Mouse (Mus musculus) kidney, postnatal 10 days (tissue): ENCODE measurements at regions not wholly inside any gene's neighbourhood (a gene's known extent, or its start where the extent isn't known, plus 50 kb on each side); places are given as distances from the start of the nearest gene placed in this dataset.

Experiments
- DNase-seq: peaks from one replicate; pipeline ENCODE4 v3.0.0; 2021; ENCODE audit warnings: mixed read lengths

DNA sequence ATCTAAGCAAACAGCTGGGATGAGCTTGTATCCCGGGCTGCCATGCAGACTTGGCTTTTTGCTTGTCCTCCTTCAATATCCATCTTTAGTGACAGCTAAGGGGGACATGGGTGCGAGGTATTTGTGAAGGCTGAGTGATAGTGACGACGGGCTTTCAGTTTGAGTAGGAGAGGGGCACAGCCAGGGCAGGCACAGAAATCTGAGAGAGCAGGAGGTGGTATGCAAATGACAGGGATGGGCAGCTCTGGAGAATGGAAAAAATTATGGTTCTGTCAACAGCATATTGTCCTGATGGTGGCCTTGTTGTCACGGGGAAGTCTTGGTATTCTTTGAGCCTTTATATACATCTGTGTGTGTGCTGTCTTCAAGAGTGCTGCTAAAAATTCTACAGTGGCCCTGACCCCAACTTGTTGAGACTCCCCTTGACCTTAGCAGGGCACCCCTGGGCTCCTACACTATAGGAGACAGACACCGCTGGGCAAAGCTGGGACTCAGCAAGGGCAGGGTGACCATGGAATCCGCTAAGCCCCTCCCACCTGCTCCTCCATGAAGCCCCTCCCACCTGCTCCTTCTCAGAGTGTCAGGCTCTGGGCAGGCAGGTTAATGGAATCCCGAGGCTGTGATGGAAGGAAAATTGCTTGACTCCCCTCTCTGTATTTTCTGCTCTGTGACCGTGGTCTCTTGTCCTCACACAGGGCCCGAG, 156.1 kb downstream of the Matn1 start:
- DNase-seq = peak; percentile 27

DNA sequence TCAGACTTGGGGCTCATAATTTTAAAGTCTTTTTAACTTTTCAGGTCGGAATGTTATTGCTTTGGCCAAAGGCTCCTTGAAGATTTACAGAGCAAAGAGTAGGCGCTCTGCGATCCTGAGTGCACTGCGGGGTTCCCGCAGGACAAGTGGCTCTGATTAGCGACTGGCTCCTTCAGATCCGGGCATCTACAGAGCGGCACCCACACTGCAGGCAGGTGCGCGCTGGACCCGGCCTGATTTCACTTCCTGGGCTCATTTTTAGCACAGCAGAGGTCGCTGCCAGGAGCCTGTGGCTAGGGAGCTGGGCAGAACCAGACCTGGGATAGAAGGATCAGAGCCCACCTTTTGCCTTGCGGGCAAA, 156.6 kb downstream of the Matn1 start:
- DNase-seq = no peak

DNA sequence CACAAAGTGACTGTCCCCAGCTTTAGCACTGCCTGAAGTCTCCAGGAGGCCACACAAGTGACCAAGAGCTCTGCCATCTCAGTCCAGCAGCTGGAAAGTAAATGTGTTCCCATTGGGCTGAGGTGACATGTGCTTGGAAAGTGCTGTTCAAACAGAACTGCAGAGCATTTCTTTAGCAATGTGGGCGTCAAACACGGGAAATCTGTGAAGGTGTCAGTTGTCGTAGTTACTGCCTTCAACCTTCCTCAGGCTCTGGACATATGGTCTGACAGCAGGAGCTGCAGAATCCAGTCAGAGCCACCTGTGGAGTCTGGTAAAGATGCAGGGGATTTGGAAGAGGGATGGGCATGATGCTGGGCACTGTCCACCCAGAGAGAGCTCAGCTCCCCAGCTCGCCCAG, 158.0 kb downstream of the Matn1 start:
- DNase-seq = no peak

DNA sequence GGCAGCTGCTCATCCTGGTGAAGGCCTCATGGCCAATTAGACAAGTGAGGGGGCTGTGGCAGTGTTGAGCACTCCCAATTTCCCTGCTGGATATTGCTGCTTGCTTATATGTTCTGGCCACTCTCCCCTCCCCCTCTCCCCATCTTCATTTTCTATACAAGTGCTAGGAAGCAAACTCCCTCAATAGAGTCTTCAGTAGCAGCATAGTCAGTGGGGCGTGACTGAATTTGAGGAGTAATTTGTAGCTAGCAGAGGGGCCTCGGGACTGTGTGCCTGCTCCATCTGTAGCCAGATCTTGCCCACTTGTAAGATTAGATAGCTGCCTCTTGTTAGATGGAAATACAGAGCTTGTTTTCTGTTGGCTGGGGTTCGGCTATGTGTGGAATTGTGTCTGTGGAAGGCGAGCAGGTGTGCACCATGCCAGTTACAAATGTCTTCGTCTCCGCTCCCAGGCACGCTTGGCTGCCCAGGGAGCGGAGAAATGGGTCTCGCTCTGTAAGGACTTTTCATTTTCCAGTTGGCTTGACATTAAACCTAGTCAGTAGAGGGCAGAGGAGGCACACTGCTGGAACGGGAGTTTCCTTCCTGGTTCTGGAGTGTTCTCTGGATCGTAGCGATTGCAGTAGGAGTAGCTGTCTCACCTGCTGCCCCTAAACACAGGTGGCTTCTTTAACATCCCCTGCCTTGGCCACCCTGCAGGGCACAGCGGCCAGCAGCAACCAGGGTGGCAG, 163.1 kb downstream of the Matn1 start:
- no peak for DNase-seq

DNA sequence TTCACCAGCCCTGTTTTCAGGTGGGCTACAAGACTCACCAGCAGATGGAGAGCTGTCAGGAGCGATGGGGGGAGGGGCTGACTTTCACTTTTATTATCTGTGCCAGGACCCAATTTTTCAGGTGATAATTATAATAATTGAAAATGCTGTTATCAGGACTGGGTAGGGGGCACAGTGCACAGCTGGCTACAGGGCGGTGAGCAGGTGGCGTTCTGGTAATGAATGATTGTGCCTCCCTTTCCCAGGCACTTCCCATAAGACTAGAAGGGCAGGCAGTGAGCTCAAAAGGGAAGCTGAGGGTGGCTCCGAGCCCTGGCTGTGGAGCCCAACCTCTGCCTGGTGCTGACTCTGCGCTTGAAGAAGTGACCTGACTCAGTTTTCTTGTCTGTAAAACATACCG, 168.4 kb downstream of the Matn1 start:
- DNase-seq = no peak

DNA sequence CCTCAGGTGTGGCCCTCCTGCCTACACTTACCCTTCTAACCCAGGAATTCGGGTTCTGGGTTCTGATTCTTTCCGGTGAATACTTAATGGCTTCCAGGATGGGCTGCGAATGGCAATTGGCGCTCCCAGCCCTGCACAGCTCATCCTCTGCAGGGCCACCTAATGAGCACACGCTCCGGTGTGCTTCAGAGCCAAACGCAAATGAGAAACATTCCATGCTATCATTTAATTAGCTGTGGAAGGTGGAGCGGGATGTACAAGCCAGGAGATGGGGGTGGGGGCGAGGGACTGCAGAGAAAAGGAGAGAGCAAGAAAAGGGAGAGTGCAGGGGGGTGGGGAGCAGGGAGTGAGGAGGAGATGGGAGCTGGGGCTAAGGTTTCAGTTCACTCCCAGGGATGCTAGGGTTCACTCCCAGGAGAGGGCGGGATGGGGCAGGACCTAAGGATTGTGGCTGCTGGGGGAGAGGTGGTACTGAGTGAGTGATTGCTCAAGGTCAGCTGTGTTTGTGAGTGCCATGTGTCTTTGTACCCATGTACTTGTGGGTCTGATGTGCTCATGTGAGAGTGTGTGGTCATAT, 169.6 kb downstream of the Matn1 start:
- no peak for DNase-seq

DNA sequence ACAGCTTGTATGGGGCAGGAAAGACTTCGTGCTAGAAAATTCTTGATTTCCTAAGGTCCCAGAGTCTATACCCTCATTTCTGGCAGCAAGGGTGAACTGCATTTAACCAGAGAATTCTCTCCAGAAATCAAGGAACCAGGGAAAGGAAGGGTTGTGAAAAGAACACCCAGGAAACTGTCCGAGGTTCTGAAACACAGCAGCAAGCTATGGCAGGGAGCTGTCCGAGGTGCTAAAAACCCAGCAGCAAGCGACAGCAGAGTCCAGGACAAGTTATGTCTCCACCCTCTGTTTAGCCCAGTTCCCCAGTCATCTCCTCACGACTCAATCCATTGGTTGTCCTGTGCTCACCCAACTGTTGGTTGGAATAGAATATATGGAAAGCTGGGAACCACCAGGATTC, 171.1 kb downstream of the Matn1 start:
- peak; percentile 91 for DNase-seq

DNA sequence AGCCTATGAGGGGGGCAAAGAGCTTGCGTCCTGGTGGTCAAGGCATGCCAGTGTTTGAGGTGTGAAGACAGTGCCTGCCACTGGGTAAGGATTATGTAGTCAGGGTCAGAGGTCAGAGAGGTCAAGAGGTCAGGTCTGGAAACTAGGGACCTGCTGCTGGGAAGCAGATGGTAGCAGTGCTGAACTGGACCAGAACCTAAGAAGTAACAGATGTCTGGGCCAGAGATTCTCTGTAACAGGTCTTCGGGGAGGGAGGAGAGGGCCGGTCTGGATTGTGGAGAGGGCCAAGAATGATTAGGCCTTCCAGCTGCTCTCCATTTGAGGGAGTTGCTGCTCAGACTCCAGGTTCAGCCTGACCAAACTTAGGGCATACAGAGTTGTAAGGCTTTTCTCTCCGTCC, 174.4 kb downstream of the Matn1 start:
- DNase-seq = no peak

DNA sequence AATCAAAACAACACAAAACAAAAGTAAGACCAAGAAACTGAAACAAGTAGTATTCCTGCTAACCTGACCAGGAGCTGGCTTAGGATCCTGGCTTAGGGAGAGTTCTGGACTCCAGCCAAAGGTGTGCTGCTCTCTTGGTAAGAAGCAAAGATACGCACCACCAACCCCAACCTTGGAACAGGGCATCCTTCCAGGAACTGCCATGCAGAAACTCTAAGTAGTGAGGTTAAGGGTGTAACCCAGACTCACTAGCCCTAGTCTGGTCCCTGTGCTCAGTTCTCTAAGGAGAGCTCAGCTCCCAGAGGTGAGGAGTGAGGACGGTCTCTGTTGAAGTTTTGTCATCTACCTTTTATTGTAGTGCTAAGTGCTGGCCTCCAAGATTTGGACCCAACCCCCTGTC, 175.4 kb downstream of the Matn1 start:
- DNase-seq = peak; percentile 43

DNA sequence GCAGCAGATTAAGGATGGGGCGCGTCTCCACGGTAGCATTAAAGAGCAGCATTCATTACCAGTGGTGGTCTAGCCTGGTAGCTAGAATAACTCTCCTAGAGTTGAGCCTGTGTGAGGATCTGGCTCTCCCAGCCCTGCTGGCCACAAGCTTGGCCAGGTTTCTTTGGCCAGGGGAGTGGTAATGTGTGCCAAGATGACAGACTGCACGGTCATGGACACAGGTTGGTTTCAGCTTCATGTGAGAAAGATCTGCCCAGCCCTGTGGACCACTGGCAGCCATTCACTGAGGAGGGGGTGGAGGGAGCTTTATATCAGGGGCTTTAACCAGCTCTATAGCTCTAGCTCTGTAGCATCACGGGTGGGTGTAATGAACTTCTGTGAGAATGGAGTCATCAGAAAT, 176.5 kb downstream of the Matn1 start:
- DNase-seq = no peak

DNA sequence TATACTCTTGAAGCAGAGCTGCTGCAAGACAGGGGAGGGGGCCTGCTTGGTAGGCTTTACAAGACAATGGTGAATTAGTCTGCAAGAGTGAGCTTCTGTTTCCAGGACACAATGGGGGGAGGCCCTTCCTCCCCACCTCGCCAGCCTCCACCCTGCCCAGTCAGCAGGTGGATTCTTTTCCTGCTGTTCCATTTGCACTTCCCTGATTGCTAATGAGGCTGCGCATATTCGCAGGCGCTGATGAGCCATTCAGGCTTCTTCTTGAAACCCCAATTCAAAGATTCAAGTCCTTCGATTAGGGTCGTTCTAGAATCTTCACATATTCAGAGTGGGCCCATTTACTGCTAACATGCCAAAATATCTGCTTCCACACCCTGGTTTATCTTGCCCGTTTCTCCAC, 181.8 kb downstream of the Matn1 start:
- no peak for DNase-seq

DNA sequence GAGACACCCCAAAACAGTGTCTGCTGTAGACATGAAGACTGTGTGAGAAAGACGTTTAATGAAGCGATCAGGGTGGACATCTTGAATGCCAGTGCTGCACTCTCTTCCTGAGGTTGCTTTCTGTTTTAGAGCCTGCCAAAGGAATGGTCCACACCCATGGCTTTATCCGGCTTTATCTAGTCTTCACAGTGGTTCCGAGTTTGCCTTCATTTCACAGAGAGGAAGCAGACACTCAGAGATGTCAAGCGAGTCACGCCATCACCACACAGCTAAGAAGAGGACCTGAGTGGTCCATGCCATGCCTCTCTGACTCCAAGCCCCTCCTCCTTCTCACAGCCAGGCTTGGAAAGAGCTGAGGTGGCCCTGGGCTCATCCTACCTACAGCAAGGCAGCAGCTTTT, 182.7 kb downstream of the Matn1 start:
- no peak for DNase-seq

DNA sequence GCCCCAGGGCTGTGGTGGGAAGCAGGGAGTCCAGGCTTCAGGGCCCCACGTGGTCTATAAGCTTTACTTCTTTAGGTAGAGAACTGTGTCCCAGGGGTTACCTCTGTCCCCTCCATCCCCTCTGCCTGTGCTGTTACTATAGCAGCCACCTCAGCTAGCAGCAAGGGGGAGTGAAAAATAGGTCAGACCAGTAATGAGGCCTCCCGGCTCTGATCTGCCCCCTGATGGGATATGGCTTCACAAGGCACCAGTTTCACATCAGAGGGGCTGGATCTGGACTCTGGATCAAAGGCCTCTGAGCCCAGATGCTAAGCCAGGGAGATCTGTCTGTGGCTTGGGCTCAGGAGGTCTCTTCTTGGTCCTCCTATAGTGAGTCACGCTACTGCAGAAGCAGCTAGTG, 184.5 kb downstream of the Matn1 start:
- DNase-seq = no peak

DNA sequence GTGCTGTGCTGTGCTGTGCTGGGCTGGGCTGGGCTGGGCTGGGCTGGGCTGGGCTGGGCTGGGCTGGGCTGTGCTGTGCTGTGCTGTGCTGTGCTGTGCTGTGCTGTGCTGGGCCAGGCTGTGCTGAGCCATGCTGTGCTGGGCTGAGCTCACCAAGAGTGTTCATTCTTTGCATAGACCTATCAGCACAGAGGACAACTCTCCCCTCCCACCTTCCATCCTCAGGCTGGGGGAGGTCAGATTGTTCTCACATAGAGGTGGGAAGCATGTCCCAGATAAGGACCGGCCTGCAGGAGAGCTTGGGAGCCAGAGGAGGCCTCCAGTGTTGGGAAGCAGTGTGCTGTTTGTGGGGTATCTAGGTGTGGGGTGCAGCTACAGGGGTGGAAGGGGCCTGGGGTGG, 188.0 kb downstream of the Matn1 start:
- no peak for DNase-seq

DNA sequence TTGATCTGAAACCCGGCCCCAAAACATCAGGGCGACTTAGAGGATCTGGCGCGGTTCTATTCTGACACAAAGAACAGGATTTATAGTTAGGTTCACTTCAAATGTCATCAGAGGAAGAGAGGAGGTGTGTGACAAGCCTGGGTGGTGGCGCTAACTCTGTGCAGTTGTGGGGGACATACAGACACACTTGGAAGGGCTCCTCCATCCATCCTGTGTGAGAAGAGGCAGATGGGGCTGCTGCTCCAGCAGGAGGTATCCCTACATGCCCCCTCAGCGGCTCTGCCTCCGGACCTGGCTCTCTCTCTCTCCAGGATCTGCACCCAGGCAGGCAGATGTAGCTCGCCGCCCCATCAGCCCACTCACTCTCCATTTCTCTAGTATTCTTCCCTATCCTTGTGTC, 188.6 kb downstream of the Matn1 start:
- no peak for DNase-seq

DNA sequence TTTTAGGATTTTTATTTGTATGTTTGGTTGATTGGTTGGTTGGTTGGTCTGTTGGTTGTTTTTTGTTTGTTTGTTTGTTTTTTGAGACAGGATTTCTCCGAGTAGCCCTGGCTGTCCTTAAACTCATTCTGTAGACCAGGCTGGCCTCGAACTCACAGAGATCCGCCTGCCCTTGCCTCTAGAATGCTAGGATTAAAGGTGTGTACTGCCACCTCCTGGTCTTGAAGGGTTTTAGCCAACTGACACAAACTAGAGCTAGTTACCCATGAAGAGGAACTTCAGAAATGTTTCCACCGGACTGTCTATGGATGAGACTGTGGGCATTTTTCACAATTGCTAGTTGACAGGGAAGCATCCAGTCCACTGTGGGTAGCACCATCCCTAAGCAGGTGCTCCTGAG, 191.7 kb downstream of the Matn1 start:
- no peak for DNase-seq

DNA sequence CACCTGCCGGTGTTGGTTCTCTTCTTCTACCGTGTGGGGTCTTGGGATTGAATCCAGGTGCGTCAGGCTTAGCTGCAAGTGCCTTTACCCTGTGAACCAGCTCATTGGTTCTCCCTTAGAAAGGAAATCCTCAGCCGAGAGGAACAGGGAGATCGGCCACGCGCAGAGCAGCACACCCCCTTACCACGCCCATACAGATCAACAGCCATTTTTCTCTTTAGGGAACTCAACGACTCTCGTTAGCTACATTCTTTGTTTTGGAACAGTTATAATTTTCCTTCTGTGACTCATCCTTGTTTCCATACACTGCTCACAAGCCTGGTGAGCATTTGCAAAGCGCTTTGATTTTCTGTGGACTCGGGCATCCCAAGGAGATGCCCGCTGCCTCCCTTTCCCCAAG, 194.7 kb downstream of the Matn1 start:
- DNase-seq = no peak

DNA sequence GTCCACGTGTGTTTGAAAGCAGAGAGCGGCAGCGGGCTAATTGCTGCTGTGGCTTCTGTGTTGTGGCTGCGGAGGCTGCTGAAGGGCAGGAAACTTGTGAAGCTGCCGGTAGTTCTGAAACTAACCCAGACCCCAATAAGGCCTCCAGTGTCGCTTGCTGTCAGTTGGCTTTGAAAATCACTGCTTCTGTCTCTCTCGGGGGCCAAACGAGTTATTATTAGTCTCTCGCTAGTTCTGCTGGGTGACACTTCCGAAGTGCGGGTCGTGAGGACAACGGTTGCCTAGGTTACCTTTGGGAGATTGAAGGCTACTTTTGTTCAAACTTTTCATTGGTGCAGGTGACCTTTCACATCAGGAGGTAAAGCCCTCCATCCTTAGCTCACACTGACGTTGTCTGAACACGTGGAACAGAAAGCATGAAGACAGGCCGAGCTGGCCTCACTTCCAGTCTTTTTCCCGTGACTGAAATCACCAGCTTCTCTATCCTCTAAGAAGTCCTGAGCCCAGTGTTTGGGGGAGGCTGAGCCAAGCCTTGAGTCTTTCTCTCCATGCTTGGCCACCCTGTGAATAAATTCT, 197.8 kb downstream of the Matn1 start:
- no peak for DNase-seq

DNA sequence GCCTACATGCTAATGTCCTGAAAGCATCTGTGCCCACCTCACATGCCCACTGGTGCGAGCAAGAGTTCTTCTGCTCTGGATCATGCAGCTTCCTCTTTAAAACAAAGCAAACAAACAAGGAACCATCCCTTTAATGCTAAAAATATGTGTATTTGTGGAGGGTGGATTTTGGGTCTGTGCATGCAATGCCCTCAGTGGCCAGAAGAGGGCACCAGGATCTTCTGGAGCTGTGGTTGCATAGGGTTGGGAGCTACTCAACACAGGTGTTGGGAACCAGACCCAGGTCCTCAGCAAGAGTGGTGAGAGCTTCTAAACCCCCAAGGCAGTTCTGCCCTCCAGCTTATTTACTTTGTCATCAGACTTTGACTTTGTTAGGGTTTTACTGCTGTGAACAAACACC, 201.3 kb downstream of the Matn1 start:
- no peak for DNase-seq

DNA sequence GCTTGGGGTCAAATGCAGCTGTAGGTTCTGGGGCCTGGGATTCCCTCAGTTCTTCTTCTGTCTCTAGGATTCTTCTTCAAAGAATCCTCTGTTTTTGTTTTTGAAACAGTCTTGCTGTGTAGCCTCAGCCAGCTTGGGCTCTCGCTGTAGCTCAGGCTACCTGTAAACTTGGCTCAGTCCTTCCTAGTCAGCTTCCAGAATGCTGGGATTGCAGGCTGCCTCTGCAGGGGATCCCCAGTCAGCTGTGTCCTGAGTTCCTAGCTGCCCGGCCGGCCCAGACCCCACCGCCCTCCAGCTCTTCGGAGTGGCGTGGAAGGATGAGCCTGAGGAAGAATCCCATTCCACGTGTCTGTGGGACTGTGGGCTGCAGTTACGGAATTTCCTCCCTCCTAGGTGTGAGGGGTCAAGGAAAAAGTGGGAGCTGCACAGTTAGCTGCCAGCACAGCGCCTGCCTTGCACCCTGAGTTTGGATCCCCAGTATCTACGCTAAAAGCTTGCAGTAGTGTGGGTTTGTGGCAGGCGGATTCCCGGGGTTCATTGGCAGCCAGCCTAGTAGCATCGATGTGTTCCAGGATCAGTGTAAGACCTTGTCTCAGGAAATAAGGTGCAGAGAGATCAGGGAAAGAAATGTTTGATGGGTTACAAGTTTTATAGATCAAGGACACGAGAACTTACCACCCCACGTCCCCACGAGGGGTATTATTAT, 204.0 kb downstream of the Matn1 start:
- no peak for DNase-seq

DNA sequence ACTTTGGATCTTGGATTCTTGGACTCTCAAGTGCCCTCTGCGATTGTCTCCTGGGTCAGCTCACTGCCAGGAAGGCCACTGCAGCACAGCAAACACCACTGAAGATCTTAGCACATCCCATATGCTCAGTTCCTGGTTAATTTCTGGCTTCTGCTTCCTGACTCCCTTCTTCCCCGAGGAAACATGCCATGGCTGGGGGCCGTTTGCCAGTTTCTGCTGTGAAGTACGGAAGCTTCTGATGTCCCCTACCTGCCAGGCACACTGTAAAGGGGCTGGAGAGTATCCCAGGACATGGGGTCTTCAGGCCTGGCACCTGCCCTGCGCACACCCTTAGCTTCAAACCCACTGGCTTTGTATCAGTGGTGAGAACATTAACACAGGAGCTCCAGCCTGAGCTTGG, 205.3 kb downstream of the Matn1 start:
- no peak for DNase-seq

DNA sequence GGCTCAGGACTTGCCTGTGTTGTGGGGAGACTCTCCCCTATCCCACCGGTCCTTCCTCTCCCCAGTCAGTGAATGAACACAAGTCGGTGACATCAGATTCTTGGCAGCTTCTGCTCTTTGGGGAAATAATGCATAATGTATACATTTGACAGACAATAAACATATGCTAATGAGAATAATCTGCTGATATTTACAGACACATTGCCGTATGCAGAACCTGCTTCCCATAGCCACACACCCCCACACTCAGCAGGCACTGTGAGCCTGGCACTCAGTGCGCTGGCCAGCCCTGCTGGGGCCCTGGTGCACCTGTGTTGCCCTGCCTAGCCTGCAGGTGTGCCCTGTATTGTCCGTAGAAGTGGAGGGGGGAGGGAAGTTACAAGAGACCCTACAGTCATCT, 215.5 kb downstream of the Matn1 start:
- DNase-seq = no peak

DNA sequence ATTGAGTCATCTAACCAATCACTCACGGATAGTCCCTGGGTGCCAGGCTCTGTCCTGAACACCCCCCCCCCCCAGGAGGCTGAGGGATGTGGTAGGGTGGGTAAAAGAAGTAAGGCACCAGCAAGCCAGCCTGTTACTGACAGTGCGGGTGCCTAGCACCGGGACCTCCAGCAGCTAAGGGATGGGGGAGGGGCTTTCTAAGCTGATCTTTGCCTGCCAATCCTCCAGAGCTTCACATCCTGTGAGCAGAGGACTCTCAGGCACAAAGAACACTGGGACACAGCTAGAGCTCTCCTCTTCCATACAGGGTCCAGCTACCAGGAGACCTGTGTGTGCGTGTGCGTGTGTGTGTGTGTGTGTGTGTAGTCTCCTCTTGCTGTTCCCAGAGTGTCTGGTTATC, 215.9 kb downstream of the Matn1 start:
- no peak for DNase-seq

DNA sequence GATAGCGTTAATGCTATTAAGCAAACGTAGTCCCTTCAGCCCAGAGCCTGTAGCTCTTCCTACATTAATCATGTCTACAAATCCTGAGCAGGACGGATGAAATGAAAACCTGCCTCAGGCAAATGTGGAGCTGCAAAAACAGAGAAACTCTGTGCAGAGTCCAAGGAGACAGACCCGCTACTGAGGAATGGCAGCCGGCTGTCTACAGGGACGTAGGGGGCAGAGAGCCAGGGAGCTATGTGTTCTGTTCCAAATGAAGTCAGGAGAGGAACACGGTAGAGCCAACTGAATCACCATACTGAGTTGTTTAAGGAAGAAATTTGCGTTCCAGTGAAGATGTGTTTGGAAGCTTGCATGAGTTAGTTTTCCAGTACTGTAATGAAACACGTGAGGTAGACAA, 217.3 kb downstream of the Matn1 start:
- DNase-seq = no peak
